Mouse (Mus musculus): Measurements from ENCODE around the gene Prss53.
"Not testable (repeated sequence)": the region's sequence is repeated elsewhere in the genome, so short reads cannot be mapped to it uniquely, and the experiment has no call there.

Prss53 gene

DNA sequence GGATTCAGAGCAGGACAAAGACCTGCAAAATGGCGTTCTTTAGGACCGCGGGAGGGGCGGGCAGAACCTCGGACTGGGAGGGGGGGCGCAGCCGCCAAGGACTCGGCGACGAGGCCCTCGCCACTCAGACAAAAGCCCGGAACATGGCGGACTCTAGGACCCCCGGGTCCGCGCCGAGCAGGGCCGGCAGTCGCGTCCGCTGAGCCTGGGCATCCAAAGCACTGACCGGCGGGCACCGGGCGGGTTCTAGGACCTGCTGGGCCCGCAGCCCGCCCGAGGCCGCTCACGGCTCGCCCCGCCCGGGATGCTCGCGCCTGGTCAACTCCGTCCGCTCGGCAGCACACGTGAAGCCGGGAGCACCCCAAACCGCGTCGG lies 15.2 kb downstream of the Prss53 start:
- DNase-seq (ENCODE audit: low spot score) = peak; percentile 89

DNA sequence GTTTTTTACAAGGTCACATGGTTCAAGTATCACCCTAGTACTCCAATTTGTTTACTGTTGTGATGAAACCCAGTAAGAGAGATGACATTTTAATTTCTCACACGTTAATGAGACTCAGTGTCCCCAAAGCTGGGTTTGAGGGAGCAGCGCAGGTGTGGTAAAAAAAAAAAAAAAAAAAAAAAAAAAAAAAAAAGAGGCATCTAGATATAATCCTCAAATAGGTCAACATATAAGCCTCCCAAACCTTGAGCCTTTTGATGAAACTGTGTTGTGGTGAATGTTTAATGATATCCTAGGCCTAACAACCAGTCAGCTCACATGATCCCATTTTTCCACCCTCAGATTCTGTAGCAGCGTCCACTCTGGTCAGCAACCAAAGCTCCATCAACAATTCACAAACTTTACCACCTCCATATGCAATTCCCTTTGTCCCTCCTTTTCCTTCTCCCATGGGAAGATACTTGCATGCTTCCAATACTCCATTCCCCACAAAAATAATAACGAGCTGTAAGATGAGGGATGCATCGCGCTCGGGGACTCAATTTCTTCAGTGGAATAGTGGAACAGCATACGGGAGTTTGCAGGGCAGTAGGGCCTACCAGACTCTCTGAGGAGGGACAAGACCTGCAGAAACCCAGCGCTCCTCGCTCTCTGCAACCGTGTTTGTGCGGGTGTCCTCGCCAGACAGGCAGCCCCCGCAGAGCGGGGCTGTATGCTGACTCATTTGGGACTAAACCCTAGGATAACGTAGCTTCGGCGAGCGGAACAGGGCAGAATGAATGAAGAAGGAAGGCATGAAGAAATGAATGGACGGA lies 15.8 kb downstream of the Prss53 start:
- no peak for DNase-seq (ENCODE audit: low spot score)

DNA sequence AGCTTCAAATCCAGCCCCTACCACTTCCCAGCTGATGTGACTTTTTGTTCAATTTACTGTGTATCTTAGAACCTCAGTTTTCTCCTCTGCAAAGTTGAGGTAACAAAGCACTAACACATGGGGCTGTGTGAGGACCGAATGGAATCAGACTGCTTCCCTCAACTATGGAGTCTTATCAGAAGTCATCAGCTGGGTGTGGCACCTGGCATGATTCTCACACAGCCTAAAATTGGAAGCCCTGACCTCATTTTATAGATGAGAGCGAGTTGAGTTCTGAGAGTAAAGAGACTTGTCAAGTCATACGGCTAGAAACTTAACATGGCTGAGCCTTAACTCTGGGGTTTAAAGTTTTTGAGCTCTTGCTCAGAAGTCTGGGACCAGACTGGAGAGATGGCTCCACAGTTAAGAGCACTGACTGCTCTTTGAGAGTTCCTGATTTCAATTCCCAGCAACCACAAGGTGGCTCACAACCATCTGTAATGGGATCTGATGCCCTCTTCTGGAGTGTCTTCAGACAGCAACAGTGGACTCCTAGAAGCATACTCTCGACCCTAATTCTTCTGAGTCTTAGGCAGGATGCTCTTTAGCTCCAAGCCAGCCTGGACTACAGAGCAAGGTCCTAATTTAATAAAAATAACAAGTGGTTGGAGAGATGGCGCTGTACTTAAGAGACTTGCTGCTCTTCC lies 20.5 kb downstream of the Prss53 start:
- DNase-seq (ENCODE audit: low spot score) = no peak

DNA sequence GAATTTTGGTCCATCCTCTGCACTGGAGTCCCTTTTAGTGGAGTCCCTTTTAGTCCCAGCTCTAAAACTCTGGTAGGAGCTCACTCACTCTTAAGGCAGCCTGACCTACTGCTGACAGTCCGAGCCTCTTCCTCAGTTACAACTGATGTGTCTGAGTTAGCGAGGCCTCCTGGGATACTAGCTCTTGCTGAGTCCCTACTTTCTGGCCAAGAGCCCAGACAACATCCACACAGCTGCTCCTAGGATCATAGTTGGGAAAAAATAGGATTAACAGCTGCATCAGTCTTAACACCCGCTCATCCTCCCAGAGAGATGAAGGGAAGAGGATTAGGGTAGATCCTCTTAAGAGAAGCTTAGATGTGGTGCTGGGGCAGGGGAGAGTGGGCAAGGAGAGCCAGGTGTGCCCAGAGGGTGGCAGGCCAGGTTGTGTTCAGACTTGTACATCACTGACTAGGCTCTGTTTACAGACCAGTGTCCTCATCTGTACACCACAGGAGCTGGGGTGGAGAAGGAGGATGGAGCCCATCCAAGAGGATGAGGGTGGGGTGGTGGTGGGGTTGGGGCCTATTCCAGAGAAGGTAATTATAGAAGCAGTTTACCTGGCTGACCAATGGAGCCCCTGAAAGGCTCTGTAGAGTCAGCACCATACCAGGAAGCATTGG lies 21.5 kb downstream of the Prss53 start:
- DNase-seq (ENCODE audit: low spot score) = no peak

DNA sequence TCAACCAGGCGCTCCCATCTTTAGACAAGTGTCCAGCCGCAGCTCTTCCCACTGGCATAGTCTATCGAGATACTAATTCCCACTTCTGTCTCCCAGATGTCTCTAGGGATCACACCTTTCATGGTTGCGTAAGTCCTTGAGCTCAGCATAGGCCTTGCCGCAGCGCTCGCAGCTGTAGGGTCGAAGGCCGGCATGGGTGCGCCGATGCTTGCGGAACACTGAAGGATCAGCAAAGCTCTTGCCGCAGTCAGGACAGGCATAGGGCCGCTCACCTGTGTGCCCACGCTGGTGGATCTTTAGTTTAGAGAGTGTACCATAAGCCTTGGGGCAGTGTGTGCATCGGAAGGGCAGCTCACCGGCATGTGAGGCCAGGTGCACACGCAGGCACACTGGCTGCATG lies 23.1 kb downstream of the Prss53 start:
- DNase-seq (ENCODE audit: low spot score) = no peak

DNA sequence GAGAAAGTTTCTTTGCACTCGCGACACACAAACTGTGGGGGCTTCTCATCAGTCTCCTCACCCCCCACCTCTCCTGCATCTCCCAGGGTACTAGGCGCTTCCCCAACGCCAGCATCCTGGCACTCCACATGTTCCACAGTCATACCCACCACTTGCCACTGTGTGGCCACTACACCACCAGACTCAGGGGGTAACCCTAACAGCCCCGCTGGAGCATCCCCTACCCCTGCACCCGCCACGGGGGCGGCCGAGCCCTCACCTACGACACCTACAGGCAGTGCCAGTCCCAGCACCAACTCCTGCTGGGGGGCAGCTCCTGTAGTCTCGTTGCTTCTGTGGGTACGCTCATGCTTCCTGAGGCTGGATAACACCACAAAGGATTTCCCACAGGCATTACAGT lies 24.3 kb downstream of the Prss53 start:
- no peak for DNase-seq (ENCODE audit: low spot score)

DNA sequence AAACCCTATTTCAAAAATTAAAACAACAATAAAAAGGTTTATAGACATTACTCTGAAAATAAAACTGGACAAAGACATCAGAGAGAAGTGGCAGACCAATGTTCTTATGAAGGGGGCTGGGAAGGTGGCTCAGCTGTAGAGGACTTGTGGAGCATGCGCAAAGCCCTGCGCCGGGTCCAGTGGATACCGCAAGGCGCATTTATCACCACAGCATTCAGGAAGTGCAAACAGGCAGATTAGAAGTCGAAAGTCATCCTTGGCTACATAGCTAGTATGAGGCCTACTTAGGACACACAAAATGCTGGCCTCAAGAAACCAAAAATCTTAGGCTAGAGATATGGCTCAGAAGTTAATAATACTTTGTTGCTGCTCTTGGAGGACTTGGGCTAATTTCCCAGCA lies 32.5 kb downstream of the Prss53 start:
- DNase-seq (ENCODE audit: low spot score) = no peak

DNA sequence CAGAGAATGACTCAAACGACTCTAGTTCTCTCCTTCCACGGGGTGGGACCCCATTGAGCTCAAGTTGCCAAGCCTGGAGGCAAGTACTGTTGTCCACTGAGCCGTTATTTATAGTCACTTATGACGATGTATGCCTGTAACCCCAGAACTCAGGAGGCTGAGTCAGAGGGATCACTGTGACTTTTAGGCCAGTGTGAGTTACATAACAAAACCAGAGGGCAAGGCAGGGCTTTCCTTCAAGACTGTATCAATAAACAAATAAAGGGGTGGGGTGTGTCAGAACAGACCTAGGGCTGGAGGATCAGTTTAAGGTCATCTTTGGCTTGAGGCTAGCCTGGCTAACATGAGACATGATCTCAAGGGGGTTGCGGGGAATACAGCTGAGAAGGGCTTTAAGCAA lies 39.9 kb downstream of the Prss53 start:
- DNase-seq (ENCODE audit: low spot score) = no peak

DNA sequence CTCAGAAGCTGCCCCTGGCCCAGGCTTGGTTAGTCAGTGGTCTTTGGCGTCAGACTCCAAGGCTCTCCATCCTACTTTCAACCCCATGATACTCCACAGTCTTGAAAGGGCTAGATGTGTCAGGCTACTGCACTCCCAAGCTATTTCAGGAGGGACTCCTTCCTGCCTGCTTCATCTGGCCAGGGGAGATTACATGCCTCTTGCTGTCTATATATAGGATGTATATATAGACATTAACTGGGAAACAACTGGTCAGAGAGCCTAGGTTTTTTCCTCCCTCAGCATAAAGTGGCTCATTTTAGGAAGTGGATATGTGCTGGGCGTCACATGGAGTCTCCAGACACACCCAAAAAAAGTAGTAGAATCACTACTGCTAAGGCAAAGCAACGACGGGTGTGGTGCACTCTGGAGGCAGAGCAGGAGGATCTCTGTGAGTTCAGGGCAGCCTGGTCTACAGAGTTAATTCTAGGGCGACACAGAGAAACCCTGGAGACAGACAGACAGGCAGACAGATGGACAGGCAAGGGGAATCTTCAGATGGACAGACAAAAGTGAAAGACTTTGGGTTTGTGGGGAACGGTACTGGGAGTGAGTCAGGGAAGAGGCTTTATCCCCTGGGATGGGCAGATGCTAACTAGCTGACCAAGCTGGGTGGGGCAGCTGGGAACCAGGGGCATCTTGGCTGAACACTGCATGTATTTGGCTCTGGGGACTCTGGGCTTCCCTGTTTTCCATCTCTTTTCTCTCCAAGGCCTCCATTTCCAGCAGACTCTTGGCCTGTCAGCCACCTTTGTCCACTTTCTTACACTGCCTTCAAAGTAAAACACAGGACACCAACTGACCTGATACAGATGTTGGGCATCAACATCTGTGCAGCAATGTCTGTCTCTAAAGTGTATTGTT lies 40.5 kb downstream of the Prss53 start:
- no peak for DNase-seq (ENCODE audit: low spot score)

DNA sequence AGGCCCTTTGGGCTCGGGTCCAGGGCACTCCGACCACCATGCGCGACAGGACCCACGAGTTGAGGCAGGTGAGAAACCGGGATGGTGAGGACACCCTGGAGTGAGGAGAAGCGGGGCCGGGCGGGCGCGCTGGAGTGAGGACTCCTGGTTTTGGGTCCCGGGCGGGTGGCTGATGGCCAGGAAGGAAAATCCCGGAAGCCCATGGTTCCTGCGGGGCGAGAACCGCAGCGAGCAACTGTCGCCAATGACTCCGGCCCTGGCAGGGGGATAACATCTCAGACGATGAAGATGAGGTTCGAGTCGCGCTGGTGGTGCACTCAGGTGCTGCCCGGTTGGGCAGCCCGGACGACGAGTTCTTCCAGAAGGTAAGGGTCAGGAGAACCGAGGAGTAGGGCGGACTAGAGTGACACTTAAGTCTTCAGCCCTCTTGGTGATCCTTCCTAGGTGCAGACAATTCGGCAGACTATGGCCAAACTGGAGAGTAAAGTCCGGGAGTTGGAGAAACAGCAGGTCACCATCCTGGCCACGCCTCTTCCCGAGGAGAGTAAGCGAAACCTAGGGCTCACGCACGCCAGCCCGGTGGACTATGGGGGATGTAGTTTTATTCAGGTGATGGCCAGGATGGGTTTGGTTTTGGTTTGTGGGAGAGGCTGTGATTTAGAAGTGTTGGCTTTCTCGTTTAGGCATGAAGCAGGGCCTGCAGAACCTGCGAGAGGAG lies 48.6 kb downstream of the Prss53 start:
- peak; percentile 62 for DNase-seq (ENCODE audit: low spot score)

DNA sequence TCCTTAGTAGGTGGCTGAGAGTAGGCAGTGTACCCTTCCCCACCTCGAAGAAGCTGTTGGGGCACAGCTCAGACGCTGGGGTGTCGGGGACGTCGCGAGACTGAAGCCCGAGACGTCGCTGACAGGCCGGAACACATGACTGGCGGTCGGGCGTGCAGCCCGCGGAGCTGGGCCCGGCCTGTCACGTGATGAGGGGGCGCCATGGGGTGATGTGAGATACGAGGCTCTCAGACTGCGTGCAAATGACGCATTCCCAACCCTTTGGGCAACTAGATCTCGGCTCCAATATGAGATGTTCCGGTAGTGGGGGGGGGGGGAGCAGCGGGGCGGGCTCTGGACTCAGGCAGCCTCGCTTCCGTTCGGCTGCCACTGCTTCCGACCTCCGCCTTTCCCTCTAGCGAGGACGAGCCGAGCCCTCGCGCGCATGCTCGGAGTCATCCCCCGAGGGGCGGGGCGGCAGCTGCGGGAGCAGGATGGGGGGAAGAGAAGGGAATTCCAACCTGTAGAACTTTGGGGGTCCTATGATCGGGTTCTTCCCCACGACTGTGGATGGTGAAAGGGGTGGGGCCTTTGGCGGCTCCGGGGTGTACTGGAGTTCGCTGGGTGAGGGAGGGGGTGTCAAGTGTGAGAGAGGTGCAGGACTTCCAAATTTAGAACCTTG lies 49.3 kb downstream of the Prss53 start:
- peak; percentile 97 for DNase-seq (ENCODE audit: low spot score)

DNA sequence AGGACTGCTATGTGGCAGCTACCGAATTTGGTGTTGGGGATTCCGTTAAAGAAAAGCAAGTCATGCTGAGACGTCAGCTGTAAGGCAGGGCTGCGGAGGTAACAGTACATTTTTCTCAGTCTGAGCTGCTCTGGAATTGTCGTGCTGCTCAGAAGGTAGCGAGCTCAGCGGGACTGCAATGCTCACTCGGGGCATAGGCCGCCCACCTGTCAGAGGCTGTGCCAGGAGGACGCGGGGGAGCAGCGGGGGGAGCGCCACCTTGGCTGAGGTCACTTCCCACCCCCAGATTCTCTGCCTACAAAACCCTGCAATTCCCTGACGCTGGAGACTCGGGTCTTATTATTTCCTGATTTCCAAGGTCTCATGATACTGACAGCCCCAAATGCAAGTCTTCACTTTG lies 49.9 kb downstream of the Prss53 start:
- peak; percentile 80 for DNase-seq (ENCODE audit: low spot score)

DNA sequence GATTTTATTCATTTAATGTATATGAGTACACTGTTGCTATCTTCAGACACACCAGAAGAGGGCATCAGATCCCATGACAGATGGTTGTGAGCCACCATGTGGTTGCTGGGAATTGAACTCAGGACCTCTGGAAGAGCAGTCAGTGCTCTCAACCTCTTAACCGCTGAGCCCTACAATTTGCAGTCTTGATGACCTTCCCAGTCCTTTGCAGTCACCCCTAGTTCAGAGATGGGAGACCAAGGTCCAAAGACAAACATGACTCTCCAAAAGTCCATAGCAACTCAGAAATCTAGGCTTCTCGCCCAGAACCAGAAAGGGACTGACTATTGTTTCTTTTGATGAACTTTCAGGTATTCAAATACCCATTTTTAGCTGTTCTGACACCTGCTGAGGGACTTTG lies 50.7 kb downstream of the Prss53 start:
- not testable (repeated sequence) for DNase-seq (ENCODE audit: low spot score)

DNA sequence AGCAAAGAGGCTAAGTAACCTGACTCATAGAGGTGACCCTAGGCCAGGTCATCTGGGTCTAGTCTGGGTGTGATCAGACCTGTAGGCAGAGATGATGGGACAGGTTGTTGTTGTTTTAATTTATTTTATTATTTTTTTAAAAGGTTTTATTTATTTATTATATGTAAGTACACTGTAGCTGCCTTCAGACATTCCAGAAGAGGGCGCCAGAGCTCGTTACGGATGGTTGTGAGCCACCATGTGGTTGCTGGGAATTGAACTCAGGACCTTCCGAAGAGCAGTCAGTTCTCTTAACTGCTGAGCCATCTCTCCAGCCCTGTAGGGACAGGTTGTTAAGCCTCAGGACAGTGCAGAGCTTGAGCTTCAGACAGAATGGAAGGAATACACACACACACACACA lies 52.9 kb downstream of the Prss53 start:
- not testable (repeated sequence) for DNase-seq (ENCODE audit: low spot score)

DNA sequence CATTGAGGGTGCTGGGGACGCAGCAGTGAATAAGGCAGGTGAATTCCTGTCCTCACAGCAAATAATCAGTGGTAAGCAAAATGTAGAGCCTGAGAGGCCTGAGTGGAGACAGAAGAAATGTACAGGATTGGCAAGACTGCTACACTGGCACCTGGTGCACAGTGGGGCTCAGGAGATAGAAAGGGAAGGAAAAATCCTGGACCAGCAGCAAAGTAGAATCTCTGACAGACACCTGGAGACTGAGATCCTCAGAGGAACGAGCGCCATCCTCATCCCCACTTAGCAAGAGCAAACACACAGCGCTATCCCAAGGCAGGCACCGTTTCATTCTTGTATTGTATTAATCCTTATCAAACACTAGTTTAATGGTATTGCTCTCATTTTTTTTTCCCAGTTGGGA lies 53.3 kb downstream of the Prss53 start:
- no peak for DNase-seq (ENCODE audit: low spot score)

All from left cerebral cortex, adult 11 months (tissue).